Mouse (Mus musculus): ENCODE measurements around the gene St6gal2. TPM values are rescaled to one million over a fixed set of nuclear protein-coding genes. Genes with fewer than 3 reads are reported as not detected.

St6gal2 gene
- total and polyA plus RNA-seq, 2 experiments from 2014 or later: 28.2 to 69.2 TPM

DNA sequence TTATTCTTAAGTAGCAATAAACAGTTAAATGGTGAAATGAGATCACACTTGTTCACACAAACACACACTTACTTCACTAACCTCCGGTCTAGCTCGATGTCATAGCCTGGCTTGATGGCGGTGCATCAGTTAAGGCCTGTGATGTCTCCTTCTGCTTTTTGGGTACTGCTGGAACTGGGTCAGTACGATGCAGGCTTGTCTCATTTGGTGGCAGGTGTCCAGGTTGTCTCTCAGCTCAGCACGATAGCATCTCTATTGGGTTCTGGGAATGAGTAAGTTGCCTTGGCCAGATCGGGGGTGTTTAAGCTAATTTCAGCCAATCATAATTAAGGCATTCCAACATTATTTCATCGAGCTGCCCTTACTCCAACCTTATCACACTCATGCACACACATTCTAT, 86.7 kb downstream of the St6gal2 start:
- Histone ChIP-seq H3K4me3 (ENCODE audit: low read length) (no peak overlapping the region), H3K9ac (replicated peaks; ENCODE audit: low read length) (no peak overlapping the region), H3K9me3 (ENCODE audit: low read length) (no peaks in the 10 kb centered on the region), H3K4me2 (ENCODE audit: low read depth, low read length) (no peak overlapping the region), H3K27ac (no peak overlapping the region), H3K4me1 (ENCODE audit: insufficient read depth, low read length) (no peaks in the 10 kb centered on the region), H3K27me3 (ENCODE audit: insufficient read depth, low read length) (no peaks in the 10 kb centered on the region), H3K36me3 (ENCODE audit: insufficient read depth, low read length) (no peaks in the 10 kb centered on the region)
- no peak for TF ChIP-seq CTCF (IDR thresholded peaks at IDR 0.05; ENCODE audit: low read depth)
- DNase-seq (ENCODE audit: low spot score): no peak
- WGBS: 84% methylated on average over 7 of the region's 7 CpGs
- ATAC-seq: no peak

DNA sequence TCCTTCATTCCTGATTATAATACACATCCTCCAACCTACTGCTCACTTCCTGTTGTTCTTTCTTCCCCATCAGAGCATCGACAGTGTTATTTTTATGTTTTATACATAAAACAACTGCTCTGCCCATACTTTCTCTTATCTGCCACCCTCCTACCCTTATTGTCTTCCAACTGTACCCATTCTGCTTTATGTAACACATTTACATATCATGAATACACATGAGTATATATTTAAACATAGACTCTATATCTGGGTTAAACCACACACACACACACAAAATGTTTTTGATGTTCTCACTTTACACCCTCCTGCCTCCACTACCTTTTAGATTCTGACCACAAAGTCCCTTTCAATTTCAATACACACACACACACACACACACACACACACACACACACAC, 103.3 kb downstream of the St6gal2 start:
- no peaks in the 10 kb centered on the region for H3K4me1 ChIP-seq (ENCODE audit: insufficient read depth, low read length)
- no peaks in the 10 kb centered on the region for H3K9me3 ChIP-seq (ENCODE audit: low read length)
- H3K27ac ChIP-seq: no peak overlapping the region
- no peak for DNase-seq (ENCODE audit: low spot score)
- H3K9ac ChIP-seq (replicated peaks; ENCODE audit: low read length): no peak overlapping the region
- no peak overlapping the region for H3K4me3 ChIP-seq (ENCODE audit: low read length)
- 66% methylated on average over 1 of the region's 1 CpGs for WGBS
- no peak for TF ChIP-seq CTCF (IDR thresholded peaks at IDR 0.05; ENCODE audit: low read depth)
- H3K27me3 ChIP-seq (ENCODE audit: insufficient read depth, low read length): no peaks in the 10 kb centered on the region
- H3K36me3 ChIP-seq (ENCODE audit: insufficient read depth, low read length): no peaks in the 10 kb centered on the region
- no peak for ATAC-seq
- no peak overlapping the region for H3K4me2 ChIP-seq (ENCODE audit: low read depth, low read length)

DNA sequence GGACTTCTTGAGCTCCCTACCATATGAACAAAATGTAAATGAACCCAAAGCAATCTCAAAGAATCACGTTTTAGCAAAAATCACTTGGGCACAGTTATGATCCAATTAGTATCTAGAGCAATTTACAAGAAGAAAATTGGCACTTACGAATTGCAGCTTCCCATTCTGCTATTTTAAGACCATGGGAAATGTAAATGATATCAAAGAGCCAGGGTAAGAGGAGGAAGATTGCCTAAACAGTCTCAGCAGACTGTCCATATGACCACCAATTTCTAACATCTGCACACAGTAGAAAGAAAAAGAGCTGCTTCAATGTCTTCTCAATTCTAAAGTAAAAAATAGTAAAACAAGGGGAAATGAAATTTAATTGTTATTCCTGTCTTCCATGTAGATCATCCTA, 116.6 kb downstream of the St6gal2 start:
- H3K9me3 ChIP-seq (ENCODE audit: low read length): no peaks in the 10 kb centered on the region
- ATAC-seq: no peak
- H3K4me2 ChIP-seq (ENCODE audit: low read depth, low read length): no peak overlapping the region
- H3K27ac ChIP-seq: no peak overlapping the region
- WGBS: 70% methylated on average over 2 of the region's 2 CpGs
- no peak for TF ChIP-seq CTCF (IDR thresholded peaks at IDR 0.05; ENCODE audit: low read depth)
- no peak overlapping the region for H3K4me3 ChIP-seq (ENCODE audit: low read length)
- peak; percentile 3 for DNase-seq (ENCODE audit: low spot score)
- no peaks in the 10 kb centered on the region for H3K4me1 ChIP-seq (ENCODE audit: insufficient read depth, low read length)
- H3K9ac ChIP-seq (replicated peaks; ENCODE audit: low read length): no peak overlapping the region
- no peaks in the 10 kb centered on the region for H3K27me3 ChIP-seq (ENCODE audit: insufficient read depth, low read length)
- no peaks in the 10 kb centered on the region for H3K36me3 ChIP-seq (ENCODE audit: insufficient read depth, low read length)

Other genes starting within 250 kb of the St6gal2 start
- not detected in 2 replicates for gene Vmn2r118, start 179.8 kb downstream of the St6gal2 start, total RNA-seq (2014; rRNA removed)
- 0.04 TPM in 1 of 2 replicates, not detected in the other for gene Vmn2r118, start 179.8 kb downstream of the St6gal2 start, polyA plus RNA-seq (2015; fragmentation: Nextera tagmentation; extraction: Ambion mirVana)

Measured in hindbrain, postnatal 0 days (tissue).